Mouse (Mus musculus): ENCODE measurements around the gene Gm10491. TPM values are rescaled to one million over a fixed set of nuclear protein-coding genes. Genes with fewer than 3 reads are reported as not detected.

Gene Gm10491
- polyA plus RNA-seq, 1 experiment from 2014 or later = not detected

DNA sequence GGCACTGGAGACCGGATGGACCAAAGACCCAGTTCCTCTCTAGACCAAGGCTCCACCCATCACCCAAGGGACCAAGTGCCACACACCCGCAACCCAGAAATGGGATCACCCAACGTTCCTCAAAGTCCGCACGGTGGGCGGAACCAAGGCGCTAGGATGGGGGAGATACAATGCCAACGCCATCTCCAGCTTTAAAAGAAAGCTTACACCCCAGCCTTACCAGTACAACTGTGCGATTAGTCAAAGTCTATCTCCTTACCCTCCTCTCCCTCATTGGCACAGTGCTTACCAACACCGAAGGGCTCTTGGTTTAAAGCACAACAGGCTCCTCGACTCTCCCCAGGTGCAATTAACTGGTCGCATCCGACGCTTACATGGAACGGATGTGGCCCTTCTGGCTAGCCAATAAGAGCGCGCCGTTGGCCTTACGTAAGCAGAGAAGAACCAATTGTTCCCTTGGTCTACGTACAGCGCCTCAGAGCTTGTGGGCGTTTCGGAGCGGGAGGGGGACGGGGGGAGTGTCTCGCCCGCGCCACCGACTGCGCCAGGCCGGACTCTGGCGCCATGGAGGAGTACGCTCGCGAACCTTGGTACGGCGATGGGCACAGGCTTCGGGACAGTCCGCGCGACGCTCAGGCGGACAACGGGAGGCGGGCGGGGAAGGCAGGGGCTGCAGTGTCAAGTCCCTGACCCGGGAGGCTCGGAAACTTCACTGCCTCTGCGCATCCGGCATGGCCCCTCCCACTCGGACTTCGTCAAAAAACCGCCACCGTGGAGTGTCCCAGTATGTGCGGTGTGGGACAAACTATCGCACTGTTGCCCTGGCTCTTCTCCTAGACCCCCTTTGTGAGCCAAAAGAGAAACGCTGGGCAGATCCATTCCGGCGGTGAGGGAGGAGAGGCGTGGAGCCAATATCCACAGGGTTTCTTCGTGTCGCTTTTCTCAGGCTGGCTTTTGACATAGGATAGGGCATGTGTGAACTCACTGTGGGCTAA, 8.5 kb downstream of the Gm10491 start, which contains the start of the genes Pqbp1 and Timm17b:
TSS of gene Pqbp1 (minus strand) at position 390 of the 995 bp plus-strand sequence.
TSS of gene Timm17b (plus strand) at position 478 of the 995 bp plus-strand sequence.
- ATAC-seq (ENCODE audit: low read depth) = peak; percentile 98
- Histone ChIP-seq H3K4me3 (ENCODE audit: low read depth, low read length) (peak within 1 kb of the TSS; percentile 46), H3K9ac (replicated peaks; ENCODE audit: low read depth, low read length) (peak within 1 kb of the TSS; percentile 62), H3K4me2 (ENCODE audit: low read depth, low read length) (peak within 1 kb of the TSS; percentile 53), H3K36me3 (ENCODE audit: control insufficient read depth, insufficient read depth, low read length) (0 out of 2 replicates have a peak, but pooled peaks cover 3% of the 10 kb centered on the region), H3K9me3 (ENCODE audit: control insufficient read depth, low read length) (no peaks in the 10 kb centered on the region), H3K27ac (ENCODE audit: low read depth, low read length) (peak within 1 kb of the TSS; percentile 88), H3K27me3 (ENCODE audit: control insufficient read depth, insufficient read depth, low read length) (no peaks in the 10 kb centered on the region), H3K4me1 (ENCODE audit: control insufficient read depth, insufficient read depth, low read length) (peaks cover 6% of the 10 kb centered on the region; the same call in 1 of the 2 replicates)
- 11% methylated on average over 55 of the region's 62 CpGs for WGBS

DNA sequence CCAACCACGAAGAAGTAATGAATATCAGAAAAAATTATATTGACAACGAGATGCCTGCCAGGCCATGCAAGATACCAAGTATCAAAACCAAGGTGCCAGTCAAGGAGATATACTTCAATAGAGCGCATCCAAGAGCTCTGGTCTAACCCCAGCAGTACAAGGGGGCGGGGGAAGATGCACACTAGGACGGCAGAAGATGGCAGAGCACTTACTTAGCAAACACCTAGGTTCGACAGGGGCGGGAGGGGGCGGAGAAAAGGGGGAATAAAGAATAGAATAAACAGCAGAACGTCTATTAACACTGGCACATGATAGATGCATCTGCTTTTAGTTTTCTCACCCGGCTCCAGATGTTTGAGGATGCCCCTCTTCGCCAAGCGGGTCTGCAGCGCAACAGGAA, 9.4 kb downstream of the Gm10491 start:
- Histone ChIP-seq H3K9me3 (ENCODE audit: control insufficient read depth, low read length) (no peaks in the 10 kb centered on the region), H3K4me2 (ENCODE audit: low read depth, low read length) (peak overlapping the region; percentile 53), H3K4me3 (ENCODE audit: low read depth, low read length) (peak overlapping the region; percentile 46), H3K27me3 (ENCODE audit: control insufficient read depth, insufficient read depth, low read length) (no peaks in the 10 kb centered on the region), H3K27ac (ENCODE audit: low read depth, low read length) (no peak overlapping the region), H3K36me3 (ENCODE audit: control insufficient read depth, insufficient read depth, low read length) (0 out of 2 replicates have a peak, but pooled peaks cover 3% of the 10 kb centered on the region), H3K9ac (replicated peaks; ENCODE audit: low read depth, low read length) (peak overlapping the region; percentile 35; the same call in 1 of the 2 replicates), H3K4me1 (ENCODE audit: control insufficient read depth, insufficient read depth, low read length) (peaks cover 6% of the 10 kb centered on the region; the same call in 1 of the 2 replicates)
- ATAC-seq (ENCODE audit: low read depth) = no peak
- 34% methylated on average over 13 of the region's 13 CpGs for WGBS

DNA sequence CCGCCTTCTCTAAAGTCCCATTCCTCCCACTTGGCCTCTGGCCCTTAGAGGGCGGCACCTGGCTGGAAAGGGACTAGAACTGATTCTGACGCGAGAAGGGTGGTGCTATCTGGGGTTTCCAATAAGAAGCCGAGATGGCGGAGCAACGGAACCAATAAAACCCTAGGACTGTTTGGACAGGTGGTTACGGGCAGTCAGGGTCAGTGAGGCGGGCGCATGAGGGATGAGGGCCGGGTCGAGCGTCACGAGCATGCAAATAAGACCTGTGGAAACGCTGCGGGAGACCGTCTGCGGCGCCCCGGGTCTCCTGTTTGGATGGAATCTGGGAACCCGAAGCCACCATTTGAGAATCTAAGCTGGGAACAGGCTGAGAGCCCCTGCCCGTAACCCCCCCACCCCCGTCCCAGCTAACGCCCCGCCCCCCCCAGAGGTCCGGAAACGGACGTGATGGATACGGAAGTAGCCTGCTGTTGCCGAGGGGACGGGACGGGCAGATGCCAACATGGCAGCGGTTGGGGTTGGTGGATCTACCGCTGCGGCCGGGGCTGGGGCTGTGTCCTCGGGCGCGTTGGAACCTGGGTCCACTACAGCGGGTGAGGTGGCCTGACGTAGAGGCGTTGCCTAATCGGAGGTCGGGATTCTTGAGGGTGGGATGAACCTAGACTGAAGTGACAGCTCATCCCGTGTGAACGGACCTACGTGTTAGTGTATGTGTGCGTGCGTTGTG, 23.6 kb downstream of the Gm10491 start, which contains the start of gene Slc35a2:
TSS of gene Slc35a2 (plus strand) at position 188 of the 727 bp plus-strand sequence.
- H3K4me1 ChIP-seq (ENCODE audit: control insufficient read depth, insufficient read depth, low read length) = no peaks in the 10 kb centered on the region
- H3K27ac ChIP-seq (ENCODE audit: low read depth, low read length) = peak within 1 kb of the TSS; percentile 85
- peak; percentile 83 for ATAC-seq (ENCODE audit: low read depth)
- peak within 1 kb of the TSS; percentile 50 for H3K9ac ChIP-seq (replicated peaks; ENCODE audit: low read depth, low read length)
- H3K27me3 ChIP-seq (ENCODE audit: control insufficient read depth, insufficient read depth, low read length) = no peaks in the 10 kb centered on the region
- H3K4me3 ChIP-seq (ENCODE audit: low read depth, low read length) = peak within 1 kb of the TSS; percentile 42
- no peaks in the 10 kb centered on the region for H3K9me3 ChIP-seq (ENCODE audit: control insufficient read depth, low read length)
- 16% methylated on average over 49 of the region's 49 CpGs for WGBS
- H3K36me3 ChIP-seq (ENCODE audit: control insufficient read depth, insufficient read depth, low read length) = no peaks in the 10 kb centered on the region
- H3K4me2 ChIP-seq (ENCODE audit: low read depth, low read length) = peak within 1 kb of the TSS; percentile 60

- no peaks in the 10 kb centered on the region for H3K4me1 ChIP-seq (ENCODE audit: control insufficient read depth, insufficient read depth, low read length)
- H3K9ac ChIP-seq (replicated peaks; ENCODE audit: low read depth, low read length) = no peak overlapping the region
- ATAC-seq (ENCODE audit: low read depth) = peak; percentile 39; the same call in 1 of the 2 replicates
Observed at GRCm38 (mm10) chrX:7879819-7880218, 27.8 kb downstream of the Gm10491 start.

GRCm38 (mm10) chrX:7878495-7878894, 29.1 kb downstream of the Gm10491 start:
- H3K4me3 ChIP-seq (ENCODE audit: low read depth, low read length) = peak overlapping the region; percentile 46
- WGBS = 19% methylated on average over 20 of the region's 21 CpGs
- H3K36me3 ChIP-seq (ENCODE audit: control insufficient read depth, insufficient read depth, low read length) = peaks cover 4% of the 10 kb centered on the region; the same call in 1 of the 2 replicates
- 0 out of 2 replicates have a peak overlapping the region, but pooled peaks have one; percentile 44 for H3K27ac ChIP-seq (ENCODE audit: low read depth, low read length)
- H3K27me3 ChIP-seq (ENCODE audit: control insufficient read depth, insufficient read depth, low read length) = no peaks in the 10 kb centered on the region
- ATAC-seq (ENCODE audit: low read depth) = peak; percentile 32; the same call in 1 of the 2 replicates
- H3K4me1 ChIP-seq (ENCODE audit: control insufficient read depth, insufficient read depth, low read length) = no peaks in the 10 kb centered on the region
- peak overlapping the region; percentile 75 for H3K4me2 ChIP-seq (ENCODE audit: low read depth, low read length)
- H3K9ac ChIP-seq (replicated peaks; ENCODE audit: low read depth, low read length) = peak overlapping the region; percentile 57
- no peaks in the 10 kb centered on the region for H3K9me3 ChIP-seq (ENCODE audit: control insufficient read depth, low read length)

More at GRCm38 (mm10) chrX:7879819-7880218, 27.8 kb downstream of the Gm10491 start:
- Histone ChIP-seq H3K27ac (ENCODE audit: low read depth, low read length) (no peak overlapping the region), H3K4me2 (ENCODE audit: low read depth, low read length) (peak overlapping the region; percentile 75), H3K9me3 (ENCODE audit: control insufficient read depth, low read length) (no peaks in the 10 kb centered on the region), H3K4me3 (ENCODE audit: low read depth, low read length) (peak overlapping the region; percentile 7; the same call in 1 of the 2 replicates), H3K36me3 (ENCODE audit: control insufficient read depth, insufficient read depth, low read length) (no peaks in the 10 kb centered on the region), H3K27me3 (ENCODE audit: control insufficient read depth, insufficient read depth, low read length) (no peaks in the 10 kb centered on the region)
- 12% methylated on average over 11 of the region's 11 CpGs for WGBS

- Histone ChIP-seq H3K9ac (replicated peaks; ENCODE audit: low read depth, low read length) (peak within 1 kb of the TSS; percentile 57), H3K4me2 (ENCODE audit: low read depth, low read length) (peak within 1 kb of the TSS; percentile 75), H3K9me3 (ENCODE audit: control insufficient read depth, low read length) (no peaks in the 10 kb centered on the region), H3K27ac (ENCODE audit: low read depth, low read length) (peak within 1 kb of the TSS; percentile 62; the same call in 1 of the 2 replicates), H3K4me3 (ENCODE audit: low read depth, low read length) (peak within 1 kb of the TSS; percentile 46), H3K27me3 (ENCODE audit: control insufficient read depth, insufficient read depth, low read length) (no peaks in the 10 kb centered on the region), H3K36me3 (ENCODE audit: control insufficient read depth, insufficient read depth, low read length) (peaks cover 6% of the 10 kb centered on the region; the same call in 1 of the 2 replicates), H3K4me1 (ENCODE audit: control insufficient read depth, insufficient read depth, low read length) (no peaks in the 10 kb centered on the region)
- ATAC-seq (ENCODE audit: low read depth) = peak; percentile 94
- 11% methylated on average over 38 of the region's 38 CpGs for WGBS
Observed at GRCm38 (mm10) chrX:7878007-7878419, 29.6 kb downstream of the Gm10491 start, which contains the start of gene Pim2. Gene Pim2 (plus strand): TSS chrX:7878262.

- Histone ChIP-seq H3K36me3 (ENCODE audit: control insufficient read depth, insufficient read depth, low read length) (peaks cover 12% of the 10 kb centered on the region; the same call in 1 of the 2 replicates), H3K4me1 (ENCODE audit: control insufficient read depth, insufficient read depth, low read length) (no peaks in the 10 kb centered on the region), H3K9me3 (ENCODE audit: control insufficient read depth, low read length) (no peaks in the 10 kb centered on the region), H3K4me3 (ENCODE audit: low read depth, low read length) (no peak overlapping the region), H3K9ac (replicated peaks; ENCODE audit: low read depth, low read length) (no peak overlapping the region), H3K27me3 (ENCODE audit: control insufficient read depth, insufficient read depth, low read length) (no peaks in the 10 kb centered on the region), H3K27ac (ENCODE audit: low read depth, low read length) (no peak overlapping the region), H3K4me2 (ENCODE audit: low read depth, low read length) (no peak overlapping the region)
- 43% methylated on average over 3 of the region's 3 CpGs for WGBS
- ATAC-seq (ENCODE audit: low read depth) = no peak
Observed at GRCm38 (mm10) chrX:7869826-7870225, 37.8 kb downstream of the Gm10491 start.

DNA sequence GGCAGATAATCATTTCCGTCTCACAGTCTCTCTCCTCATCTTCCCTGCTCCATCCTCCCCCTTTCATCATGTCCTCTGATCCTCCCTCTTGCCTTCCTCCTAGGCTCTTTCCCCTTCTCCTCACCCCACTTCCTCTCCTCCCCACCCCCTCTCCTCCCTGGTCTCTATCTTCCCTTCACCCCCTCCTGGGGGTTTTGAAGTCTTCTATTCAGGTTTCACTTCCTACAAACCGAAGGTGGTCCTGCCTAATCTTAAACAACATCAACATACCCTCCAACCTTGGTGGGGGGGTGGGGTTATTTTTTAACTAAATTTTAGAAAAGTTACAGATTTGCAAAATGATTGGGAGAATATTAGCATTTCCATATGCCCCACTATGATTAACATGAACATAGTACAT, 39.1 kb downstream of the Gm10491 start:
- H3K4me2 ChIP-seq (ENCODE audit: low read depth, low read length) = no peak overlapping the region
- no peaks in the 10 kb centered on the region for H3K9me3 ChIP-seq (ENCODE audit: control insufficient read depth, low read length)
- no peak overlapping the region for H3K27ac ChIP-seq (ENCODE audit: low read depth, low read length)
- H3K27me3 ChIP-seq (ENCODE audit: control insufficient read depth, insufficient read depth, low read length) = no peaks in the 10 kb centered on the region
- H3K9ac ChIP-seq (replicated peaks; ENCODE audit: low read depth, low read length) = no peak overlapping the region
- peaks cover 8% of the 10 kb centered on the region; the same call in 1 of the 2 replicates for H3K36me3 ChIP-seq (ENCODE audit: control insufficient read depth, insufficient read depth, low read length)
- WGBS = 56% methylated on average over 2 of the region's 2 CpGs
- no peaks in the 10 kb centered on the region for H3K4me1 ChIP-seq (ENCODE audit: control insufficient read depth, insufficient read depth, low read length)
- H3K4me3 ChIP-seq (ENCODE audit: low read depth, low read length) = no peak overlapping the region
- no peak for ATAC-seq (ENCODE audit: low read depth)
